Mouse (Mus musculus): ENCODE results near the gene Rpl3. TPM values are rescaled to one million over a fixed set of nuclear protein-coding genes. Genes with fewer than 3 reads are reported as not detected.

The Rpl3 gene
- polyA plus RNA-seq, 2 experiments = 765 to 774 TPM

GRCm38 (mm10) chr15:80035341-80035885 is 56.3 kb downstream of the Rpl3 start:
- Histone ChIP-seq H3K4me2 (ENCODE audit: low read depth) (no peak overlapping the region), H3K27me3 (ENCODE audit: control insufficient read depth, insufficient read depth, low read length) (no peaks in the 10 kb centered on the region), H3K9ac (replicated peaks) (no peak overlapping the region), H3K9me3 (ENCODE audit: control insufficient read depth, low read length) (peaks cover 3% of the 10 kb centered on the region; the same call in 1 of the 2 replicates), H3K4me3 (ENCODE audit: insufficient read depth in 1 of 2, low read depth in 2 of 2, low read length in 2 of 2) (no peak overlapping the region), H3K27ac (no peak overlapping the region), H3K4me1 (replicated peaks; ENCODE audit: control insufficient read depth in 2 of 2, insufficient read depth in 2 of 2, low read length in 1 of 2) (peaks cover 0 to 5% of the 10 kb centered on the region in 2 experiments; a peak in 1 of 4 replicates), H3K36me3 (replicated peaks; ENCODE audit: control insufficient read depth, insufficient read depth, low read depth) (no peaks in the 10 kb centered on the region)
- no peak for TF ChIP-seq EP300 (IDR thresholded peaks at IDR 0.05; ENCODE audit: low read depth)
- TF ChIP-seq CTCF (IDR thresholded peaks at IDR 0.05; ENCODE audit: low read depth) = no peak
- ATAC-seq (ENCODE audit: insufficient read depth) (no peak), DNase-seq (ENCODE audit: low read depth in 3 of 3, low spot score in 3 of 3) (no peak)
- 67% methylated on average over 6 of the region's 6 CpGs for WGBS (ENCODE audit: insufficient replicate concordance)

GRCm38 (mm10) chr15:80034913-80035312 is 56.8 kb downstream of the Rpl3 start:
- no peak for DNase-seq (ENCODE audit: low read depth in 3 of 3, low spot score in 3 of 3)
- H3K4me2 ChIP-seq (ENCODE audit: low read depth) = no peak overlapping the region
- TF ChIP-seq EP300 (IDR thresholded peaks at IDR 0.05; ENCODE audit: low read depth) (no peak), CTCF (IDR thresholded peaks at IDR 0.05; ENCODE audit: low read depth) (no peak)
- H3K27ac ChIP-seq = no peak overlapping the region
- no peak overlapping the region for H3K9ac ChIP-seq (replicated peaks)
- H3K4me3 ChIP-seq (ENCODE audit: insufficient read depth in 1 of 2, low read depth in 2 of 2, low read length in 2 of 2) = no peak overlapping the region
- H3K4me1 ChIP-seq (replicated peaks; ENCODE audit: control insufficient read depth in 2 of 2, insufficient read depth in 2 of 2, low read length in 1 of 2) = peaks cover 0 to 5% of the 10 kb centered on the region in 2 experiments; a peak in 1 of 4 replicates
- no peak for ATAC-seq (ENCODE audit: insufficient read depth)
- H3K36me3 ChIP-seq (replicated peaks; ENCODE audit: control insufficient read depth, insufficient read depth, low read depth) = no peaks in the 10 kb centered on the region
- H3K9me3 ChIP-seq (ENCODE audit: control insufficient read depth, low read length) = peaks cover 3% of the 10 kb centered on the region; the same call in 1 of the 2 replicates
- H3K27me3 ChIP-seq (ENCODE audit: control insufficient read depth, insufficient read depth, low read length) = no peaks in the 10 kb centered on the region

- DNase-seq (ENCODE audit: low read depth in 3 of 3, low spot score in 3 of 3) (no peak), ATAC-seq (ENCODE audit: insufficient read depth) (no peak)
- no peak overlapping the region for H3K27ac ChIP-seq
- H3K36me3 ChIP-seq (replicated peaks; ENCODE audit: control insufficient read depth, insufficient read depth, low read depth) = no peaks in the 10 kb centered on the region
- WGBS (ENCODE audit: insufficient replicate concordance) = 44% methylated on average over 7 of the region's 7 CpGs
- H3K4me1 ChIP-seq (replicated peaks; ENCODE audit: control insufficient read depth in 2 of 2, insufficient read depth in 2 of 2, low read length in 1 of 2) = peaks cover 0 to 5% of the 10 kb centered on the region in 2 experiments; a peak in 1 of 4 replicates
- no peak overlapping the region for H3K4me2 ChIP-seq (ENCODE audit: low read depth)
- no peaks in the 10 kb centered on the region for H3K27me3 ChIP-seq (ENCODE audit: control insufficient read depth, insufficient read depth, low read length)
- TF ChIP-seq CTCF (IDR thresholded peaks at IDR 0.05; ENCODE audit: low read depth) (no peak), EP300 (IDR thresholded peaks at IDR 0.05; ENCODE audit: low read depth) (no peak)
- no peak overlapping the region for H3K9ac ChIP-seq (replicated peaks)
- no peak overlapping the region for H3K4me3 ChIP-seq (ENCODE audit: insufficient read depth in 1 of 2, low read depth in 2 of 2, low read length in 2 of 2)
- H3K9me3 ChIP-seq (ENCODE audit: control insufficient read depth, low read length) = peaks cover 3% of the 10 kb centered on the region; the same call in 1 of the 2 replicates
Observed at GRCm38 (mm10) chr15:80034366-80034765, 57.3 kb downstream of the Rpl3 start.

GRCm38 (mm10) chr15:80031133-80031532 is 60.5 kb downstream of the Rpl3 start:
- TF ChIP-seq EP300 (IDR thresholded peaks at IDR 0.05; ENCODE audit: low read depth) (no peak), CTCF (IDR thresholded peaks at IDR 0.05; ENCODE audit: low read depth) (peak; percentile 70)
- 68% methylated on average over 4 of the region's 4 CpGs for WGBS (ENCODE audit: insufficient replicate concordance)
- Histone ChIP-seq H3K9ac (replicated peaks) (no peak overlapping the region), H3K27me3 (ENCODE audit: control insufficient read depth, insufficient read depth, low read length) (no peaks in the 10 kb centered on the region), H3K27ac (no peak overlapping the region), H3K4me3 (ENCODE audit: insufficient read depth in 1 of 2, low read depth in 2 of 2, low read length in 2 of 2) (no peak overlapping the region), H3K4me2 (ENCODE audit: low read depth) (no peak overlapping the region), H3K9me3 (ENCODE audit: control insufficient read depth, low read length) (no peaks in the 10 kb centered on the region), H3K4me1 (replicated peaks; ENCODE audit: control insufficient read depth in 2 of 2, insufficient read depth in 2 of 2, low read length in 1 of 2) (0 out of 4 replicates have a peak, but pooled peaks cover 0 to 3% of the 10 kb centered on the region in 2 experiments), H3K36me3 (replicated peaks; ENCODE audit: control insufficient read depth, insufficient read depth, low read depth) (no peaks in the 10 kb centered on the region)
- ATAC-seq (ENCODE audit: insufficient read depth) (no peak), DNase-seq (ENCODE audit: low read depth in 3 of 3, low spot score in 3 of 3) (no peak)

- H3K4me1 ChIP-seq (replicated peaks; ENCODE audit: control insufficient read depth in 2 of 2, insufficient read depth in 2 of 2, low read length in 1 of 2) = 0 out of 4 replicates have a peak, but pooled peaks cover 0 to 3% of the 10 kb centered on the region in 2 experiments
- no peak for ATAC-seq (ENCODE audit: insufficient read depth)
- H3K4me2 ChIP-seq (ENCODE audit: low read depth) = no peak overlapping the region
- H3K4me3 ChIP-seq (ENCODE audit: insufficient read depth in 1 of 2, low read depth in 2 of 2, low read length in 2 of 2) = no peak overlapping the region
- H3K36me3 ChIP-seq (replicated peaks; ENCODE audit: control insufficient read depth, insufficient read depth, low read depth) = no peaks in the 10 kb centered on the region
- H3K27me3 ChIP-seq (ENCODE audit: control insufficient read depth, insufficient read depth, low read length) = no peaks in the 10 kb centered on the region
- no peaks in the 10 kb centered on the region for H3K9me3 ChIP-seq (ENCODE audit: control insufficient read depth, low read length)
- H3K27ac ChIP-seq = no peak overlapping the region
- TF ChIP-seq CTCF (IDR thresholded peaks at IDR 0.05; ENCODE audit: low read depth) (no peak), EP300 (IDR thresholded peaks at IDR 0.05; ENCODE audit: low read depth) (no peak)
- H3K9ac ChIP-seq (replicated peaks) = no peak overlapping the region
- 56% methylated on average over 10 of the region's 10 CpGs for WGBS (ENCODE audit: insufficient replicate concordance)
- no peak for DNase-seq (ENCODE audit: low read depth in 3 of 3, low spot score in 3 of 3)
Observed at GRCm38 (mm10) chr15:80030399-80030798, 61.3 kb downstream of the Rpl3 start.
